Mouse (Mus musculus): ENCODE measurements around the gene Cdnf. TPM values are rescaled to one million over a fixed set of nuclear protein-coding genes. Genes with fewer than 3 reads are reported as not detected.

The Cdnf gene
- total and polyA plus RNA-seq, 2 experiments from 2014 or later, result 0.35 to 0.71 TPM

- TF ChIP-seq CTCF (IDR thresholded peaks at IDR 0.05; ENCODE audit: low read depth), result no peak
- Histone ChIP-seq H3K9me3 (ENCODE audit: low read length) (no peaks in the 10 kb centered on the region), H3K27me3 (ENCODE audit: insufficient read depth, low read length) (no peaks in the 10 kb centered on the region), H3K4me2 (ENCODE audit: low read depth) (no peak overlapping the region), H3K36me3 (ENCODE audit: insufficient read depth) (no peaks in the 10 kb centered on the region), H3K27ac (ENCODE audit: low read depth, low read length) (no peak overlapping the region), H3K9ac (no peak overlapping the region), H3K4me1 (ENCODE audit: insufficient read depth) (no peaks in the 10 kb centered on the region), H3K4me3 (ENCODE audit: low read depth, low read length) (no peak overlapping the region)
- ATAC-seq, result no peak
- 67% methylated on average over 9 of the region's 9 CpGs for WGBS
- DNase-seq, result no peak
Measured at GRCm38 (mm10) chr2:3541307-3542079, 28.7 kb downstream of the Cdnf start.

- H3K4me1 ChIP-seq (ENCODE audit: insufficient read depth), result no peaks in the 10 kb centered on the region
- DNase-seq (no peak), ATAC-seq (no peak)
- H3K36me3 ChIP-seq (ENCODE audit: insufficient read depth), result no peaks in the 10 kb centered on the region
- WGBS, result 59% methylated on average over 2 of the region's 2 CpGs
- H3K9me3 ChIP-seq (ENCODE audit: low read length), result no peaks in the 10 kb centered on the region
- no peaks in the 10 kb centered on the region for H3K27me3 ChIP-seq (ENCODE audit: insufficient read depth, low read length)
- no peak overlapping the region for H3K27ac ChIP-seq (ENCODE audit: low read depth, low read length)
- H3K4me2 ChIP-seq (ENCODE audit: low read depth), result no peak overlapping the region
- no peak overlapping the region for H3K4me3 ChIP-seq (ENCODE audit: low read depth, low read length)
- no peak overlapping the region for H3K9ac ChIP-seq
- no peak for TF ChIP-seq CTCF (IDR thresholded peaks at IDR 0.05; ENCODE audit: low read depth)
Measured at GRCm38 (mm10) chr2:3546055-3546454, 33.2 kb downstream of the Cdnf start.

GRCm38 (mm10) chr2:3546588-3546987 lies 33.8 kb downstream of the Cdnf start:
- Histone ChIP-seq H3K36me3 (ENCODE audit: insufficient read depth) (no peaks in the 10 kb centered on the region), H3K27ac (ENCODE audit: low read depth, low read length) (no peak overlapping the region), H3K4me1 (ENCODE audit: insufficient read depth) (no peaks in the 10 kb centered on the region), H3K27me3 (ENCODE audit: insufficient read depth, low read length) (no peaks in the 10 kb centered on the region), H3K9me3 (ENCODE audit: low read length) (no peaks in the 10 kb centered on the region), H3K9ac (no peak overlapping the region), H3K4me2 (ENCODE audit: low read depth) (no peak overlapping the region), H3K4me3 (ENCODE audit: low read depth, low read length) (no peak overlapping the region)
- DNase-seq (peak; percentile 83), ATAC-seq (peak; percentile 66; the same call in 1 of the 2 replicates)
- peak; percentile 87 for TF ChIP-seq CTCF (IDR thresholded peaks at IDR 0.05; ENCODE audit: low read depth)
- 1% methylated on average over 4 of the region's 4 CpGs for WGBS

GRCm38 (mm10) chr2:3570186-3570585 lies 57.4 kb downstream of the Cdnf start, which contains the start of gene Fam107b:
TSS of gene Fam107b (plus strand) at chr2:3570488.
- no peaks in the 10 kb centered on the region for H3K27me3 ChIP-seq (ENCODE audit: insufficient read depth, low read length)
- 67% methylated on average over 12 of the region's 12 CpGs for WGBS
- H3K9ac ChIP-seq, result no peak within 1 kb of the TSS
- no peaks in the 10 kb centered on the region for H3K4me1 ChIP-seq (ENCODE audit: insufficient read depth)
- H3K36me3 ChIP-seq (ENCODE audit: insufficient read depth), result no peaks in the 10 kb centered on the region
- no peak for DNase-seq
- H3K9me3 ChIP-seq (ENCODE audit: low read length), result no peaks in the 10 kb centered on the region
- no peak for ATAC-seq
- TF ChIP-seq CTCF (IDR thresholded peaks at IDR 0.05; ENCODE audit: low read depth), result no peak
- no peak within 1 kb of the TSS for H3K27ac ChIP-seq (ENCODE audit: low read depth, low read length)
- no peak within 1 kb of the TSS for H3K4me3 ChIP-seq (ENCODE audit: low read depth, low read length)
- H3K4me2 ChIP-seq (ENCODE audit: low read depth), result no peak within 1 kb of the TSS

- ATAC-seq (no peak), DNase-seq (no peak)
- Histone ChIP-seq H3K27me3 (ENCODE audit: insufficient read depth, low read length) (no peaks in the 10 kb centered on the region), H3K4me2 (ENCODE audit: low read depth) (no peak overlapping the region), H3K4me3 (ENCODE audit: low read depth, low read length) (no peak overlapping the region), H3K9ac (no peak overlapping the region), H3K36me3 (ENCODE audit: insufficient read depth) (no peaks in the 10 kb centered on the region), H3K27ac (ENCODE audit: low read depth, low read length) (no peak overlapping the region), H3K4me1 (ENCODE audit: insufficient read depth) (no peaks in the 10 kb centered on the region), H3K9me3 (ENCODE audit: low read length) (no peaks in the 10 kb centered on the region)
- no peak for TF ChIP-seq CTCF (IDR thresholded peaks at IDR 0.05; ENCODE audit: low read depth)
- WGBS, result 90% methylated on average over 11 of the region's 11 CpGs
Measured at GRCm38 (mm10) chr2:3570606-3571005, 57.8 kb downstream of the Cdnf start.

GRCm38 (mm10) chr2:3573883-3574282 lies 61.1 kb downstream of the Cdnf start:
- TF ChIP-seq CTCF (IDR thresholded peaks at IDR 0.05; ENCODE audit: low read depth), result no peak
- H3K27ac ChIP-seq (ENCODE audit: low read depth, low read length), result no peak overlapping the region
- H3K4me1 ChIP-seq (ENCODE audit: insufficient read depth), result no peaks in the 10 kb centered on the region
- H3K4me2 ChIP-seq (ENCODE audit: low read depth), result no peak overlapping the region
- H3K9me3 ChIP-seq (ENCODE audit: low read length), result no peaks in the 10 kb centered on the region
- H3K36me3 ChIP-seq (ENCODE audit: insufficient read depth), result no peaks in the 10 kb centered on the region
- no peak for DNase-seq
- H3K27me3 ChIP-seq (ENCODE audit: insufficient read depth, low read length), result no peaks in the 10 kb centered on the region
- no peak overlapping the region for H3K9ac ChIP-seq
- 85% methylated on average over 7 of the region's 7 CpGs for WGBS
- H3K4me3 ChIP-seq (ENCODE audit: low read depth, low read length), result no peak overlapping the region
- ATAC-seq, result no peak

- Histone ChIP-seq H3K27me3 (ENCODE audit: insufficient read depth, low read length) (no peaks in the 10 kb centered on the region), H3K36me3 (ENCODE audit: insufficient read depth) (no peaks in the 10 kb centered on the region), H3K4me1 (ENCODE audit: insufficient read depth) (no peaks in the 10 kb centered on the region), H3K9me3 (ENCODE audit: low read length) (no peaks in the 10 kb centered on the region), H3K27ac (ENCODE audit: low read depth, low read length) (no peak overlapping the region), H3K4me3 (ENCODE audit: low read depth, low read length) (no peak overlapping the region), H3K9ac (no peak overlapping the region), H3K4me2 (ENCODE audit: low read depth) (no peak overlapping the region)
- peak; percentile 27 for DNase-seq
- no peak for ATAC-seq
- 63% methylated on average over 1 of the region's 1 CpGs for WGBS
- TF ChIP-seq CTCF (IDR thresholded peaks at IDR 0.05; ENCODE audit: low read depth), result no peak
Measured at GRCm38 (mm10) chr2:3575140-3575539, 62.3 kb downstream of the Cdnf start.

Other genes starting within 250 kb of the Cdnf start
- 92.8 and 94.0 TPM in 2 replicates for gene Nmt2, start 228.8 kb upstream of the Cdnf start, total RNA-seq (2014; rRNA removed)
- 80.4 and 101 TPM in 2 replicates for gene Nmt2, start 228.8 kb upstream of the Cdnf start, polyA plus RNA-seq (2015; fragmentation: Nextera tagmentation; extraction: Ambion mirVana)
- 11.8 and 13.5 TPM in 2 replicates for gene Rpp38, start 180.4 kb upstream of the Cdnf start, total RNA-seq (2014; rRNA removed)
- 9.4 and 9.8 TPM in 2 replicates for gene Rpp38, start 180.4 kb upstream of the Cdnf start, polyA plus RNA-seq (2015; fragmentation: Nextera tagmentation; extraction: Ambion mirVana)
- 4.1 TPM in 1 of 2 replicates, not detected in the other for gene Acbd7, start 176.9 kb upstream of the Cdnf start, total RNA-seq (2014; rRNA removed)
- gene Acbd7, start 176.9 kb upstream of the Cdnf start, polyA plus RNA-seq (2015; fragmentation: Nextera tagmentation; extraction: Ambion mirVana), result 4.3 and 5.7 TPM in 2 replicates
- not detected in 2 replicates for gene Olah, start 115.8 kb upstream of the Cdnf start, total RNA-seq (2014; rRNA removed)
- 0.13 TPM in 1 of 2 replicates, not detected in the other for gene Olah, start 115.8 kb upstream of the Cdnf start, polyA plus RNA-seq (2015; fragmentation: Nextera tagmentation; extraction: Ambion mirVana)
- 6.4 and 13.2 TPM in 2 replicates for gene Meig1, start 90.4 kb upstream of the Cdnf start, total RNA-seq (2014; rRNA removed)
- gene Meig1, start 90.4 kb upstream of the Cdnf start, polyA plus RNA-seq (2015; fragmentation: Nextera tagmentation; extraction: Ambion mirVana), result 20.8 and 25.3 TPM in 2 replicates
- gene Dclre1c, start 88.9 kb upstream of the Cdnf start, total RNA-seq (2014; rRNA removed), result 8.6 and 9.5 TPM in 2 replicates
- 4.1 and 6.8 TPM in 2 replicates for gene Dclre1c, start 88.9 kb upstream of the Cdnf start, polyA plus RNA-seq (2015; fragmentation: Nextera tagmentation; extraction: Ambion mirVana)
- 6.8 and 12.1 TPM in 2 replicates for gene Suv39h2, start 38.0 kb upstream of the Cdnf start, total RNA-seq (2014; rRNA removed)
- gene Suv39h2, start 38.0 kb upstream of the Cdnf start, polyA plus RNA-seq (2015; fragmentation: Nextera tagmentation; extraction: Ambion mirVana), result 7.6 and 8.8 TPM in 2 replicates
- gene Gm45902, start 240 bp upstream of the Cdnf start, total RNA-seq (2014; rRNA removed), result 8.1 and 10.8 TPM in 2 replicates
- 4.8 and 5.3 TPM in 2 replicates for gene Gm45902, start 240 bp upstream of the Cdnf start, polyA plus RNA-seq (2015; fragmentation: Nextera tagmentation; extraction: Ambion mirVana)
- 63.1 and 67.0 TPM in 2 replicates for gene Hspa14, start 216 bp upstream of the Cdnf start, total RNA-seq (2014; rRNA removed)
- 49.1 and 50.9 TPM in 2 replicates for gene Hspa14, start 216 bp upstream of the Cdnf start, polyA plus RNA-seq (2015; fragmentation: Nextera tagmentation; extraction: Ambion mirVana)
- gene Fam107b, start 57.5 kb downstream of the Cdnf start, total RNA-seq (2014; rRNA removed), result 60.2 and 63.4 TPM in 2 replicates
- gene Fam107b, start 57.5 kb downstream of the Cdnf start, polyA plus RNA-seq (2015; fragmentation: Nextera tagmentation; extraction: Ambion mirVana), result 31.2 and 37.1 TPM in 2 replicates